Mouse (Mus musculus): ENCODE data around the gene Zbp1. TPM values are rescaled to one million over a fixed set of nuclear protein-coding genes. Genes with fewer than 3 reads are reported as not detected.

Gene Zbp1
- polyA plus RNA-seq, 1 experiment from 2014 or later: 1.5 TPM

DNA sequence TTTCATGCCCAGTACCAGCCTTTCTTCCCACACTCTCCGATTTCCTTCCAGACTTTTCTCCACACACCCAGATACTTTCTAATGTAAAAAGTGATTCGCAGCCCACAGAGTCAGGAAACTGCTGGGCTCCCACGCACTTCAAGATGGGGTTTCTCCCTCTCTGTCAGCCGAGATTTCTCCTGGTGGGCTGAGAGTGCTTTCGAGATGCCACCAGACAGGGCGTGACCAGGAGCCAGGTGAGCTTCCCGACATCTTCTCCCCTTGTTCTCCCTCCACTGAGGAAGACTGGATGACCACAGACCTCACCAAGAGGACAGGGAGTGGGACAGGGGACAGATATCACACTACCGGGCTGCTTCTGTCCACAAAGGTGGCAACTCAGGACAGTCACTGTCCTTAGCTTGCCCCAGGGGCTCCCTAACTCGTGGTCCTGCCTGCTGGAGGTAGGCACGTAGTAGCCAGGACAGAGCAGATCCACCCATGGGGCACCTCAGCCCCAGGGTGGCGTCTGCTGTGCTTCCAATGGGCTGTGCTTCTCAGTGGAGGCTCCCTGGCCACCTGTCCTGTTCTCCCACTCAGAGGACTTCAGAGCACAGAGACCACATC lies 34.1 kb downstream of the Zbp1 start:
- Histone ChIP-seq H3K4me1 (peaks cover 11% of the 10 kb centered on the region), H3K9ac (no peak overlapping the region), H3K4me2 (replicated peaks) (no peak overlapping the region), H3K27ac (replicated peaks) (no peak overlapping the region), H3K4me3 (replicated peaks) (no peak overlapping the region), H3K27me3 (peaks cover 9% of the 10 kb centered on the region; the same call in 1 of the 2 replicates), H3K36me3 (no peaks in the 10 kb centered on the region), H3K9me3 (replicated peaks) (no peaks in the 10 kb centered on the region)
- WGBS: 57% methylated on average over 11 of the region's 11 CpGs
- no peak for ATAC-seq (ENCODE audit: insufficient number of reproducible peaks, low FRiP score, low TSS enrichment, low read depth)

GRCm38 (mm10) chr2:173183836-173184460 lies 34.8 kb downstream of the Zbp1 start:
- H3K27ac ChIP-seq (replicated peaks): no peak overlapping the region
- no peak overlapping the region for H3K4me2 ChIP-seq (replicated peaks)
- ATAC-seq (ENCODE audit: insufficient number of reproducible peaks, low FRiP score, low TSS enrichment, low read depth): no peak
- H3K4me3 ChIP-seq (replicated peaks): no peak overlapping the region
- peaks cover 9% of the 10 kb centered on the region; the same call in 1 of the 2 replicates for H3K27me3 ChIP-seq
- H3K36me3 ChIP-seq: no peaks in the 10 kb centered on the region
- H3K9ac ChIP-seq: no peak overlapping the region
- 6% methylated on average over 8 of the region's 8 CpGs for WGBS
- H3K9me3 ChIP-seq (replicated peaks): no peaks in the 10 kb centered on the region
- peaks cover 11% of the 10 kb centered on the region for H3K4me1 ChIP-seq

DNA sequence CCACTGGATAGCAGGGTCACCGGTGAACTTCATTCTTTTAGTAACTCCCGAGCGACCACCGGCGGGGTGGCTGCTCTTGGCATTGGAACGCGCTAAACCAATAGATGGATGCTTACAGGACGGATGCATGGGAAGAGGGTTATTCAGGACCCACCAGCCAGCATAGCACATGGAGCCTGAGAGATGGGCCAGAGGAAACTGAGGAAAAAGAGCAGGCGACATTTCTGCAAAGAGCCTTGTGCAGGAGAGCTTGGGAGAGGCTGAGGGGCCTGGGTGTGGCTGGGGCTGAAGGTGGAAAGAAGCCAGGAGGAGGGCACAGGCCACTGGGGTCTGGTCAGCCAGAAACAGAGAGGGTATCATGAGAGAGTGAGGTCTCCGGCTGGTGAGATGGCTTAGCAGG lies 35.4 kb downstream of the Zbp1 start:
- H3K27ac ChIP-seq (replicated peaks): no peak overlapping the region
- WGBS: 90% methylated on average over 10 of the region's 10 CpGs
- ATAC-seq (ENCODE audit: insufficient number of reproducible peaks, low FRiP score, low TSS enrichment, low read depth): no peak

DNA sequence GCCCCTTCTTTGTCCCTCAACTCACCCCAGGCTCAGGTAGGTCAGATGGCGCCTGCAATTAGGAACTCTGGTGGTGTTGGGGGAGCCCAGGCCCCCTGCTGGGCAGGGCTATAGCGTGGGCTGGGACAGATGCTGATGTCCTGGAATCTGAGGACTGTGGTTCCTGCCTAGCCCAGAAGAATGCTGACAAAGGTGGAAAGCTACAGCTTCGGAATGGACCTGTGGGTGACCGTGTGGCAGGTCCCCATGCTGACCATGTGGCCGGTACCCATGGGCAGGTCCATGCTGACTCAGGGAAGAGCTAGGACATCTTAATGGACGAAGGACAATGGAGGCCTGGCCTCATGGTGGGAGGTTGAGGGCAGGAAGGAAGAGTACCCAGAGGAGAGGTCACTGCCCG lies 35.9 kb downstream of the Zbp1 start:
- H3K9me3 ChIP-seq (replicated peaks): no peaks in the 10 kb centered on the region
- no peak for ATAC-seq (ENCODE audit: insufficient number of reproducible peaks, low FRiP score, low TSS enrichment, low read depth)
- no peak overlapping the region for H3K27ac ChIP-seq (replicated peaks)
- WGBS: 79% methylated on average over 7 of the region's 7 CpGs
- H3K4me3 ChIP-seq (replicated peaks): no peak overlapping the region
- peaks cover 9% of the 10 kb centered on the region; the same call in 1 of the 2 replicates for H3K27me3 ChIP-seq
- H3K4me1 ChIP-seq: peaks cover 11% of the 10 kb centered on the region
- no peaks in the 10 kb centered on the region for H3K36me3 ChIP-seq
- H3K9ac ChIP-seq: no peak overlapping the region
- no peak overlapping the region for H3K4me2 ChIP-seq (replicated peaks)

More for the DNA sequence above, 35.4 kb downstream of the Zbp1 start:
- no peak overlapping the region for H3K9ac ChIP-seq
- peaks cover 9% of the 10 kb centered on the region; the same call in 1 of the 2 replicates for H3K27me3 ChIP-seq
- H3K4me3 ChIP-seq (replicated peaks): no peak overlapping the region
- no peaks in the 10 kb centered on the region for H3K9me3 ChIP-seq (replicated peaks)
- peaks cover 11% of the 10 kb centered on the region for H3K4me1 ChIP-seq
- H3K4me2 ChIP-seq (replicated peaks): no peak overlapping the region
- H3K36me3 ChIP-seq: no peaks in the 10 kb centered on the region

- ATAC-seq (ENCODE audit: insufficient number of reproducible peaks, low FRiP score, low TSS enrichment, low read depth): no peak
- Histone ChIP-seq H3K4me2 (replicated peaks) (no peak overlapping the region), H3K4me3 (replicated peaks) (no peak overlapping the region), H3K9ac (no peak overlapping the region), H3K36me3 (no peaks in the 10 kb centered on the region), H3K4me1 (peaks cover 11% of the 10 kb centered on the region), H3K27ac (replicated peaks) (no peak overlapping the region), H3K27me3 (peaks cover 9% of the 10 kb centered on the region; the same call in 1 of the 2 replicates), H3K9me3 (replicated peaks) (no peaks in the 10 kb centered on the region)
- 87% methylated on average over 7 of the region's 7 CpGs for WGBS
These were observed 36.8 kb downstream of the Zbp1 start for GRCm38 (mm10) chr2:173181901-173182300.

- no peak overlapping the region for H3K4me2 ChIP-seq (replicated peaks)
- no peaks in the 10 kb centered on the region for H3K36me3 ChIP-seq
- H3K9ac ChIP-seq: no peak overlapping the region
- no peak for ATAC-seq (ENCODE audit: insufficient number of reproducible peaks, low FRiP score, low TSS enrichment, low read depth)
- no peak overlapping the region for H3K4me3 ChIP-seq (replicated peaks)
- peaks cover 9% of the 10 kb centered on the region for H3K4me1 ChIP-seq
- no peaks in the 10 kb centered on the region for H3K9me3 ChIP-seq (replicated peaks)
- no peak overlapping the region for H3K27ac ChIP-seq (replicated peaks)
- peaks cover 9% of the 10 kb centered on the region; the same call in 1 of the 2 replicates for H3K27me3 ChIP-seq
- 70% methylated on average over 4 of the region's 5 CpGs for WGBS
These were observed 37.2 kb downstream of the Zbp1 start for GRCm38 (mm10) chr2:173181486-173181885.

DNA sequence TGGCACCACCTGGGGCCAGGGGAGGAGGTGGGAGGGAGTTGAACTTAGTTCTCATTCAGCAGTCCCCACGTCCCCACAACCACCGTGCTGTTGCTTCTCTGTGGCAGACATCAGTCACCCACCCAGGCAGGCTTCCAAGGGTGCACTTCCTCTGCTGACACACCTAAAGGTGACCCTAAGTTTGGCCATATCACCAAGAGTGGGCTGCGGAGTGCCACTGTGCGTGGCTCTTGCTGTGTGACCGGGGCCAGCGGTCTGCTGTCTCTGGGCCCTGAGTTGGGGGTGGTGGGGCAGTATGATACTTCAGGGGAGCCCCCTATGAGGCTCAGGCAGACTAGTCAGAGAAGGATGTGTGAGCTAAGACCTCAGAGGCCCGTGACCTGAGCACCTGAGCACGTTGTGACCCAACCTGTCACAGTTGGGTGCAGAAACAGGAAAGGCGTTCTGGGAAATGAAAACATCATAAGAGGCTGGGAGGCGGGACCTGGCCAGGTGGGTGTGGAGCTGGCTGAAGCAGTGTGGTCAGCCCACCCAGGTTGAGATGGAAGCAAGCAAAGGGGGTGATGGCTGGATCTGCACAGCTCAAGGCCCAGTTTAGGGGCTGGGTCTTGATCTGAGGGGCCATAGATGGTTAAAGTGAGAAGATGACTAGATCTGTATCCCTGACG lies 37.9 kb downstream of the Zbp1 start:
- no peak for ATAC-seq (ENCODE audit: insufficient number of reproducible peaks, low FRiP score, low TSS enrichment, low read depth)

GRCm38 (mm10) chr2:173180026-173180425 lies 38.7 kb downstream of the Zbp1 start:
- no peak for ATAC-seq (ENCODE audit: insufficient number of reproducible peaks, low FRiP score, low TSS enrichment, low read depth)
- WGBS: 76% methylated on average over 4 of the region's 4 CpGs

More for the DNA sequence above, 37.9 kb downstream of the Zbp1 start:
- Histone ChIP-seq H3K9ac (no peak overlapping the region), H3K4me2 (replicated peaks) (no peak overlapping the region), H3K4me1 (peaks cover 8% of the 10 kb centered on the region; the same call in 1 of the 2 replicates), H3K27ac (replicated peaks) (no peak overlapping the region), H3K27me3 (peaks cover 9% of the 10 kb centered on the region; the same call in 1 of the 2 replicates), H3K36me3 (no peaks in the 10 kb centered on the region), H3K9me3 (replicated peaks) (no peaks in the 10 kb centered on the region), H3K4me3 (replicated peaks) (no peak overlapping the region)
- 77% methylated on average over 11 of the region's 11 CpGs for whole genome bisulfite sequencing

DNA sequence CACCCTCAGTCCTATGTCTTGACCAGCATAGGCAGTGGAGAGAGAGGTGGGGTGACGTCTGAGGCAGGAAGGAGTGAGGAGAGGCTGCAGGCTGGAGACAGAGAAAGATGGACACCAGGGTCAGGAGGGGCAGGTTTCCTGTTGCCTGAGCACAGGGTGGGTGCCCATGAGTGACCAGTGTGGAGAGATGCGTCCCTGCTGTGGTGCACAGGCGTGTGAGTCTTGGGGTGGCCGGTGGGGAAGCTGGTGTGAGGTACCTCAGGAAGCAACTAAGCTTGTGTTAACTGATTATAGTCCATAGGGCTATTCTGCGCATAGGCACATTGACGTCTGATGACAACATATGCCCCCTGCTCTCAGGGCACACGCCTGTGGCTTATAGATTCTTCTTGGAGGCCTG lies 39.7 kb downstream of the Zbp1 start:
- no peak overlapping the region for H3K9ac ChIP-seq
- no peak overlapping the region for H3K4me3 ChIP-seq (replicated peaks)
- H3K36me3 ChIP-seq: no peaks in the 10 kb centered on the region
- 78% methylated on average over 7 of the region's 7 CpGs for WGBS
- H3K9me3 ChIP-seq (replicated peaks): no peaks in the 10 kb centered on the region
- H3K4me2 ChIP-seq (replicated peaks): no peak overlapping the region
- peaks cover 9% of the 10 kb centered on the region; the same call in 1 of the 2 replicates for H3K4me1 ChIP-seq
- no peak overlapping the region for H3K27ac ChIP-seq (replicated peaks)
- no peak for ATAC-seq (ENCODE audit: insufficient number of reproducible peaks, low FRiP score, low TSS enrichment, low read depth)
- H3K27me3 ChIP-seq: no peaks in the 10 kb centered on the region

More at GRCm38 (mm10) chr2:173180026-173180425, 38.7 kb downstream of the Zbp1 start:
- Histone ChIP-seq H3K36me3 (no peaks in the 10 kb centered on the region), H3K27me3 (0 out of 2 replicates have a peak, but pooled peaks cover 5% of the 10 kb centered on the region), H3K4me3 (replicated peaks) (no peak overlapping the region), H3K9me3 (replicated peaks) (no peaks in the 10 kb centered on the region), H3K4me2 (replicated peaks) (no peak overlapping the region), H3K27ac (replicated peaks) (no peak overlapping the region), H3K9ac (no peak overlapping the region), H3K4me1 (peaks cover 8% of the 10 kb centered on the region; the same call in 1 of the 2 replicates)

DNA sequence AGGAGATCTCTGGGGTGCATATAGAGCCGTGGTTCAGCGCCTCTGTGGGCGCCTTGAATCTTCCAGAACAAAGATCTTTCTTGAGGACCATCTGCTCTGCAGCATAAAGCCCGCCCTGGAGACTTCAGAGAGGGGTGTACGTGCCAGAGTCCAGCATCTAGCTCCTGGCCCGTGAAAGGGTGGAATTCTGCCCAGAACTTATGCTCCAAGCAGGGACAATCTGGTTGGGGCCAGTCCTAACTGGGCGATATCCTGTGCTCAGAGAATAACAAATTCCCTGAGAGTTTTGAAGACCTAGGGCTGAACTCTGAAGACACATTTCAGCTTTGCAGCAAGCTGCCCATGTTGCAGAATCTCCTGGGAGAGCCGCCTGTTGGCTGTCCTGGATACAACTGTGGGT lies 40.8 kb downstream of the Zbp1 start:
- H3K27ac ChIP-seq (replicated peaks): no peak overlapping the region
- ATAC-seq (ENCODE audit: insufficient number of reproducible peaks, low FRiP score, low TSS enrichment, low read depth): no peak
- WGBS: 82% methylated on average over 8 of the region's 8 CpGs

DNA sequence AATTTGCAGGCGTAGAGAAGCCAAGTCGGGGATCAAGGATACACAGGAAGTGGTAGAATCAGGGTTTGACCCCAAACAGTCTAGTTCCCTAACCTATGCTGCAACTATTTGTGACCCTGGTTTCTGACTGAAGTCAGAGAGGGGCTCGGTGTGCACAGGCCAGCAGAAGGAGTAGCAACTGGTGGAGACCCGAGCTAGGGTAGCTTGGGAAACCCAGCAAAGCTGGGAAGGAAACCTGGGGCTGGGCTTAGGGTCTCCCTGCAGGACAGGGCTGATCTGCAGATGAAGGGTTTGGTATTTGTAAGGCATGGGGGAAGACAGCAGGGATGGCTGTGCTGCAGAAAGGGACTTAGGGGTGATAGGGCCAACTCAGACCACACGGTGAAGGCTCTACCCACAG lies 41.2 kb downstream of the Zbp1 start:
- no peak for ATAC-seq (ENCODE audit: insufficient number of reproducible peaks, low FRiP score, low TSS enrichment, low read depth)
- no peak overlapping the region for H3K4me3 ChIP-seq (replicated peaks)
- peaks cover 16% of the 10 kb centered on the region for H3K4me1 ChIP-seq
- H3K36me3 ChIP-seq: no peaks in the 10 kb centered on the region
- no peaks in the 10 kb centered on the region for H3K9me3 ChIP-seq (replicated peaks)
- no peaks in the 10 kb centered on the region for H3K27me3 ChIP-seq
- no peak overlapping the region for H3K9ac ChIP-seq
- 69% methylated on average over 5 of the region's 5 CpGs for WGBS
- no peak overlapping the region for H3K27ac ChIP-seq (replicated peaks)
- no peak overlapping the region for H3K4me2 ChIP-seq (replicated peaks)

More for the DNA sequence above, 40.8 kb downstream of the Zbp1 start:
- no peak overlapping the region for H3K9ac ChIP-seq
- peaks cover 12% of the 10 kb centered on the region for H3K4me1 ChIP-seq
- H3K4me3 ChIP-seq (replicated peaks): no peak overlapping the region
- H3K9me3 ChIP-seq (replicated peaks): no peaks in the 10 kb centered on the region
- H3K4me2 ChIP-seq (replicated peaks): no peak overlapping the region
- H3K36me3 ChIP-seq: no peaks in the 10 kb centered on the region
- no peaks in the 10 kb centered on the region for H3K27me3 ChIP-seq

Measured in embryonic facial prominence, embryonic 15.5 days (tissue).